Mouse (Mus musculus) thymus, adult 2 months (tissue): Measurements from ENCODE around the gene Cidec. TPM values are rescaled to one million over a fixed set of nuclear protein-coding genes. Genes with fewer than 3 reads are reported as not detected.

Experiments
- DNase-seq: peaks from one replicate; pipeline ENCODE4 v3.0.0; 2021
- H3K27ac ChIP-seq: fragments of 200-500 bp; 2 replicates; pipeline ENCODE4 v1.5.1; 2012; ENCODE audit warnings: low read length, control low read depth; ENCODE audit not compliant: control insufficient read depth, insufficient read depth
- H3K27me3 ChIP-seq: fragments of 200-500 bp; 2 replicates; pipeline ENCODE4 v1.6.1; 2012; ENCODE audit warnings: mild to moderate bottlenecking, low read length, moderate library complexity, mixed read lengths; ENCODE audit not compliant: control insufficient read depth, insufficient read depth
- H3K36me3 ChIP-seq: fragments of 200-500 bp; 2 replicates; pipeline ENCODE4 v1.6.1; 2012; ENCODE audit warnings: mild to moderate bottlenecking, low read length, moderate library complexity; ENCODE audit not compliant: control insufficient read depth, insufficient read depth
- H3K4me1 ChIP-seq: fragments of 200-500 bp; replicated peaks from 2 replicates; pipeline ENCODE4 v1.6.1; 2012; ENCODE audit warnings: low read length; ENCODE audit not compliant: control insufficient read depth, insufficient read depth
- H3K4me3 ChIP-seq: fragments of 200-500 bp; 2 replicates; pipeline ENCODE4 v1.5.1; 2012; ENCODE audit warnings: mild to moderate bottlenecking, low read length, control low read depth, moderate library complexity; ENCODE audit not compliant: control insufficient read depth, insufficient read depth
- CTCF ChIP-seq: fragments of 200-500 bp; IDR thresholded peaks from 2 replicates; pipeline ENCODE4 v1.5.1; 2012; ENCODE audit warnings: mild to moderate bottlenecking, control low read depth, low read length, moderate library complexity, borderline replicate concordance; ENCODE audit not compliant: control insufficient read depth, poor library complexity, insufficient read depth; ENCODE audit errors: extremely low read depth
- POLR2A ChIP-seq: fragments of 200-500 bp; IDR thresholded peaks from 2 replicates; pipeline ENCODE4 v1.6.1; 2012; ENCODE audit warnings: mild to moderate bottlenecking, low read length, control low read depth, moderate library complexity; ENCODE audit not compliant: control insufficient read depth, poor library complexity, insufficient read depth; ENCODE audit errors: extremely low read depth
- WGBS: fragments of 180-500 bp; shearing (Covaris S2); methylation state at CpG from one replicate; pipeline ENCODE4 v1.1.7; 2018; 5-methylcytosine and 5-hydroxymethylcytosine counted together
- polyA plus RNA-seq: library from polyadenylated mRNA; depleted of rRNA; stranded (reverse); fragments of >200 nt; gene quantifications from 2 replicates; pipeline ENCODE4 v1.2.3, GENCODE M21; 2012

Gene Cidec
- polyA plus RNA-seq, 1 experiment, result 103 TPM

DNA sequence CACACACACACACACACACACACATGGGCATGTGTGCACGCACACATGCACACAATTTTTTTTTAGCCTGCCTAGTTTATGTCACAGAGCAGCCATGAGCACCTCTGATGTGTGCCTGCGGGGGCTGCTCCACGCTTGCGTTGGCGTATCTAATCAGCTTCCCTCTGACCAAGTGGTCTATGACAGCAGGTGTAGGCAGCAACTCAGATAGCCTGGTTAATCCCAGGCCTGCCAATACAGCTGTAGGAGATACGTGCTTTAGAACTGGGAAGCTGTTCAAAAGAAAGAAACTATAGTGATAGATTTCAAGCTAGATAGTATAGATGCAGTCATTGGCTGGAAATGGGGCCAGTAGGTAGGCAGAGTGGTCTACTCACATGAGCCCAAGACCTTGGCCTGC is 38.2 kb upstream of the Cidec start:
- Histone ChIP-seq H3K27me3 (no peaks in the 10 kb centered on the region), H3K4me1 (peaks cover 11% of the 10 kb centered on the region), H3K4me3 (no peak overlapping the region), H3K27ac (no peak overlapping the region), H3K36me3 (no peaks in the 10 kb centered on the region)
- WGBS, result 94% methylated on average over 6 of the region's 6 CpGs
- no peak for DNase-seq
- no peak for TF ChIP-seq CTCF
- TF ChIP-seq POLR2A, result no peak

DNA sequence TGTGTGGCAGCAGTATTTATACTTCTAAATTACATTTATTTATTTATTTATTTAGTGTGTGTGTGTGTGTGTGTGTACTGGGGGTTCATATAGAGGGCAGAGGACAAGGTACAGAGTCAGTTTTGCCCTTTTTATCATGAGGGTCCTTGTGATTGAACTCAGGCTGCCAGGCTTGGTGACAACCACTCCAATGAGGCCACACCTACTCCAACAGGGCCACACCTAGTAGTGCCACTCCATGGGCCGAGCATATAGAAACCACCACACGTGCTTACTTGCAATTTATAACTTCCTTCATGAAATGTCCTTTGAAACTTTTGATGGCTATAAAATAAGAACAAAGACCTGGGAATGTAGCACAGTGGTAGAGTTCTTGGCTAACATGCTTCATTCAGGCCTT is 37.7 kb upstream of the Cidec start:
- H3K4me1 ChIP-seq, result peaks cover 11% of the 10 kb centered on the region
- H3K4me3 ChIP-seq, result no peak overlapping the region
- TF ChIP-seq POLR2A (no peak), CTCF (no peak)
- WGBS, result 56% methylated on average over 2 of the region's 2 CpGs
- no peaks in the 10 kb centered on the region for H3K27me3 ChIP-seq
- no peak for DNase-seq
- no peaks in the 10 kb centered on the region for H3K36me3 ChIP-seq
- no peak overlapping the region for H3K27ac ChIP-seq

DNA sequence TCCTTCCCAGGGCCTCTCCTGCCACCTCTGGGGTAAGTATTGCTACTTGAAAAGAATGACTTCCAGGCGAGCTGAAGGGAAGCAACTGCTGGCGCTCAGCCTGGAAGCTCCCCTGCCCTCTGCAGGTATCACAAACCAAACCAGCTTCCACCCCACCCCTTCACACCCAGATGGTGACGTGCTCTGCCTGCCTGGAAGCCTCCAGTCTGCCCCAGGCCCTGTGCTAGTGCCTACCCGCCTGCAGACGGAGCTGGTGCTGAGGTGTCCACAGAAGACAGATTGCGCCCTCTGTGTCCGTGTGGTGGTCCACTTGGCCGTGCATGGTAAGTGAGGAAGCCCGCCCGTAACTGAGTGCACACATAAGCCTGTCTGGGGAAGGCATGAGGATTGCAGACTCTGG is 36.5 kb upstream of the Cidec start:
- no peaks in the 10 kb centered on the region for H3K27me3 ChIP-seq
- WGBS, result 85% methylated on average over 10 of the region's 10 CpGs
- no peak for TF ChIP-seq POLR2A
- no peak for TF ChIP-seq CTCF
- no peak overlapping the region for H3K4me3 ChIP-seq
- peaks cover 11% of the 10 kb centered on the region for H3K4me1 ChIP-seq
- H3K36me3 ChIP-seq, result no peaks in the 10 kb centered on the region
- no peak overlapping the region for H3K27ac ChIP-seq
- no peak for DNase-seq

DNA sequence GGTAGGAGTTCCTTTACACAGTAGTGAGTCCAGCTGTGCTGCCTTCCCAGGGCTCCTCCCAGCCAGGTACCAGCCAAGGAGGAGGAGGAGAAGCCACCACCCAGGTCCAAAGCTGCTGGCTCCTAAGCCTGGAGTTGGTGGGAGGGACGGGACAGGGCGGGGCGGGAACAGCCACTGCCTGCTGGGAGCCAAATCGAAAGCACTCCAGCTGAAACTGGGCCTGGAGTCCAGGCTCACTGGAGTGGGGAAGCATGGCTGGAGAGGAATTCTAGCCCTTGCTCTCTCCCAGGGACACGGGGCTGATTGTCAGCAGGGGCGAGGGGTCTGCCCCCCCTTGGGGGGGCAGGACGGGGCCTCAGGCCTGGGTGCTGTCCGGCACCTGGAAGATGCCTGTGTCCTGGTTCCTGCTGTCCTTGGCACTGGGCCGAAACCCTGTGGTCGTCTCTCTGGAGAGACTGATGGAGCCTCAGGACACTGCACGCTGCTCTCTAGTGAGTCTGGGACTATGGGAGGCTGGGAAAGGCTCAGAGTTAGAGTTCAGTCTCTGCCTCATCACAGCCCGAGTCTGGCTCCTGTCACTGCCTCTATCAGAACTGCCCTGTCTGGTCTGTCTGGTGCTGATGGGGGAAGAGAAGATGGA is 35.9 kb upstream of the Cidec start, which contains the start of gene Il17rc:
TSS of gene Il17rc (plus strand) at position 131 of the 640 bp plus-strand sequence.
- no peak for TF ChIP-seq CTCF
- no peak for TF ChIP-seq POLR2A
- no peak within 1 kb of the TSS for H3K27ac ChIP-seq
- no peaks in the 10 kb centered on the region for H3K36me3 ChIP-seq
- peaks cover 11% of the 10 kb centered on the region for H3K4me1 ChIP-seq
- no peaks in the 10 kb centered on the region for H3K27me3 ChIP-seq
- DNase-seq, result no peak
- 87% methylated on average over 12 of the region's 12 CpGs for WGBS
- H3K4me3 ChIP-seq, result no peak within 1 kb of the TSS

DNA sequence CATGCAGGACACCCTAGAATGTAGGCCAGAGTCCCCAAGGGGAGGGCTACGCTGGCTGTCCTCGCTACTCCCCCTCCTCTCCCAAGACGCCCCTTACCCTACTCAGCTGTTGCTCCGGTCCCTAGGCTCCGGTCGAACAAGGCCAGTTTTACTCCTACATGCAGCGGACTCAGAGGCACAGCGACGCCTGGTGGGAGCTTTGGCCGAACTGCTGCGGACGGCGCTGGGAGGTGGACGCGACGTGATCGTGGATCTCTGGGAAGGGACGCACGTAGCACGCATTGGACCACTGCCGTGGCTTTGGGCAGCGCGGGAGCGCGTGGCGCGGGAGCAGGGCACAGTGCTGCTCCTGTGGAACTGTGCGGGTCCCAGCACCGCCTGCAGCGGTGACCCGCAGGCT is 33.9 kb upstream of the Cidec start:
- H3K4me1 ChIP-seq, result peaks cover 11% of the 10 kb centered on the region
- no peak for TF ChIP-seq POLR2A
- TF ChIP-seq CTCF, result peak; percentile 64; the same call in 1 of the 2 replicates
- no peaks in the 10 kb centered on the region for H3K27me3 ChIP-seq
- H3K27ac ChIP-seq, result no peak overlapping the region
- no peaks in the 10 kb centered on the region for H3K36me3 ChIP-seq
- peak; percentile 69 for DNase-seq
- WGBS, result 19% methylated on average over 31 of the region's 31 CpGs
- peak overlapping the region; percentile 29 for H3K4me3 ChIP-seq

DNA sequence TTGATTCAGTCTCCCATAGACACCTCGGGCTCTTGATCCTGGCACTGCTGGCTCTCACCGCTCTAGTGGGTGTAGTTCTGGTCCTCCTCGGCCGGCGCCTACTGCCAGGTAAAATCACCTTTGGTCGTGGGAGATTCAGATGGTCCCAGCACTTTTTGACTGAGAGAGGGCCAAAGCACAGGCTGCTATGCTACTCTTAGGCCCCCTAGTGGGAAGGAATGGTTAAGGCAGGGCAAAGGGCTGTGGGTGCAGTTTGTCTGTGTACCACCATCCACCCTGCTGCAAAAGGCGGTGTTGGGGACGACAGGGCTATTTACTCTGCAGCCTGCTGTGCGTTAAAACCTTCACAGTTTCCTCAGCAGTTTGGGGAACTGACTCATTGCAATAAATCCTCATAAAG is 33.5 kb upstream of the Cidec start:
- Histone ChIP-seq H3K27ac (no peak overlapping the region), H3K27me3 (no peaks in the 10 kb centered on the region), H3K36me3 (no peaks in the 10 kb centered on the region), H3K4me3 (peak overlapping the region; percentile 29), H3K4me1 (peaks cover 11% of the 10 kb centered on the region)
- DNase-seq, result peak; percentile 85
- 13% methylated on average over 9 of the region's 9 CpGs for WGBS
- TF ChIP-seq POLR2A, result no peak
- TF ChIP-seq CTCF, result no peak
